Mouse (Mus musculus): ENCODE measurements at regions not wholly inside any gene's neighbourhood (a gene's known extent, or its start where the extent isn't known, plus 50 kb on each side); places are given as distances from the start of the nearest gene placed in this dataset.

- DNase-seq: no peak
Observed at GRCm38 (mm10) chr9:46938628-46939027, 59.9 kb upstream of the Gm4791 start.

- DNase-seq: no peak
Observed at GRCm38 (mm10) chr9:46925641-46926040, 72.9 kb upstream of the Gm4791 start.

GRCm38 (mm10) chr9:46920081-46920480 lies 78.5 kb upstream of the Gm4791 start:
- DNase-seq: no peak

- DNase-seq: peak; percentile 13
Observed at GRCm38 (mm10) chr9:46913238-46913637, 85.3 kb upstream of the Gm4791 start.

- peak; percentile 26 for DNase-seq
Observed at GRCm38 (mm10) chr9:46909412-46910013, 89.0 kb upstream of the Gm4791 start.

- DNase-seq: no peak
Observed at GRCm38 (mm10) chr9:46905081-46905480, 93.5 kb upstream of the Gm4791 start.

- DNase-seq: no peak
Observed at GRCm38 (mm10) chr9:46903491-46904220, 94.9 kb upstream of the Gm4791 start.

- no peak for DNase-seq
Observed at GRCm38 (mm10) chr9:46899283-46899682, 99.3 kb upstream of the Gm4791 start.

GRCm38 (mm10) chr9:46898120-46898519 lies 100.4 kb upstream of the Gm4791 start:
- DNase-seq: no peak

- DNase-seq: no peak
Observed at GRCm38 (mm10) chr9:46891829-46892228, 106.7 kb upstream of the Gm4791 start.

- no peak for DNase-seq
Observed at GRCm38 (mm10) chr9:46889933-46890662, 108.4 kb upstream of the Gm4791 start.

GRCm38 (mm10) chr9:46871211-46871994 lies 127.1 kb upstream of the Gm4791 start:
- DNase-seq: no peak

- no peak for DNase-seq
Observed at GRCm38 (mm10) chr9:46863934-46864333, 134.6 kb upstream of the Gm4791 start.

GRCm38 (mm10) chr9:46851753-46852152 lies 146.8 kb upstream of the Gm4791 start:
- no peak for DNase-seq

GRCm38 (mm10) chr9:46851336-46851735 lies 147.2 kb upstream of the Gm4791 start:
- DNase-seq: no peak

GRCm38 (mm10) chr9:46845276-46845675 lies 153.3 kb upstream of the Gm4791 start:
- peak; percentile 14 for DNase-seq

GRCm38 (mm10) chr9:46843781-46844180 lies 154.8 kb upstream of the Gm4791 start:
- no peak for DNase-seq

- no peak for DNase-seq
Observed at GRCm38 (mm10) chr9:46841571-46841970, 157.0 kb upstream of the Gm4791 start.

GRCm38 (mm10) chr9:46835261-46835660 lies 163.3 kb upstream of the Gm4791 start:
- no peak for DNase-seq

- DNase-seq: no peak
Observed at GRCm38 (mm10) chr9:46830746-46831560, 167.6 kb upstream of the Gm4791 start.

GRCm38 (mm10) chr9:46830316-46830715 lies 168.2 kb upstream of the Gm4791 start:
- DNase-seq: no peak

GRCm38 (mm10) chr9:46824703-46825102 lies 173.8 kb upstream of the Gm4791 start:
- no peak for DNase-seq
